Mouse (Mus musculus): Measurements from ENCODE around the gene Gramd1c. TPM values are rescaled to one million over a fixed set of nuclear protein-coding genes. Genes with fewer than 3 reads are reported as not detected.

The Gramd1c gene
- 3.4 and 3.5 TPM in 2 replicates for polyA plus RNA-seq (2015; fragmentation: Nextera tagmentation; extraction: Ambion mirVana)

- Histone ChIP-seq H3K9ac (peak within 1 kb of the TSS; percentile 59), H3K27me3 (no peaks in the 10 kb centered on the region), H3K36me3 (no peaks in the 10 kb centered on the region), H3K4me3 (peak within 1 kb of the TSS; percentile 58), H3K4me1 (replicated peaks) (0 out of 2 replicates have a peak, but pooled peaks cover 10% of the 10 kb centered on the region), H3K9me3 (no peaks in the 10 kb centered on the region), H3K27ac (replicated peaks) (peak within 1 kb of the TSS; percentile 81), H3K4me2 (peak within 1 kb of the TSS; percentile 75)
- peak; percentile 94 for ATAC-seq (ENCODE audit: low FRiP score, low read depth)
- whole genome bisulfite sequencing: 5% methylated on average over 45 of the region's 45 CpGs
These were observed at the start of gene Gramd1c for GRCm38 (mm10) chr16:44063025-44063894. Gene Gramd1c, minus strand, starts transcription at chr16:44063345.

DNA sequence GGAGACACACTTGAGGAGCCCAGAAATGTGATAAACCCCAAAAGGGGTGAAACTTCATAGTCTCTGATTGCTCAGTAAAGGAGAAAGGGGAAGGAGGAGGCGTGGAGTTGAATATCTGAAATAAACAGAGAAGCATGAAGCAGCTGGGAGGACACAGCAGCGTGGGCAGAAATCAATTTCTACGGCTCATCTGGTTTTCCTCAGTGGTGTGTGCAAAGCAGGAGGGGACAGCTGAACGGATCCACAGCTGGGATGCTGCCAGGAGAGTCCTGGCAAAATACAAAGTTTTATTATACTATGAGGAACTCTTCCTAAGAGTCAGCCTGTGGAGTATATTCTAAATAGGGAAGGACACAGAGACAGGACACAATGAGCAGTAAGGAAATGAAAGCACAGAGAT is 45.9 kb upstream of the Gramd1c start:
- ATAC-seq (ENCODE audit: low FRiP score, low read depth): no peak
- H3K27me3 ChIP-seq: no peaks in the 10 kb centered on the region
- no peaks in the 10 kb centered on the region for H3K9me3 ChIP-seq
- H3K27ac ChIP-seq (replicated peaks): no peak overlapping the region
- peaks cover 65% of the 10 kb centered on the region for H3K36me3 ChIP-seq
- H3K4me2 ChIP-seq: no peak overlapping the region
- H3K4me1 ChIP-seq (replicated peaks): no peaks in the 10 kb centered on the region
- 66% methylated on average over 4 of the region's 4 CpGs for WGBS
- H3K4me3 ChIP-seq: no peak overlapping the region
- no peak overlapping the region for H3K9ac ChIP-seq

- H3K4me3 ChIP-seq: no peak overlapping the region
- H3K4me1 ChIP-seq (replicated peaks): no peaks in the 10 kb centered on the region
- no peak overlapping the region for H3K27ac ChIP-seq (replicated peaks)
- no peak overlapping the region for H3K9ac ChIP-seq
- 92% methylated on average over 2 of the region's 2 CpGs for WGBS
- no peaks in the 10 kb centered on the region for H3K27me3 ChIP-seq
- no peaks in the 10 kb centered on the region for H3K9me3 ChIP-seq
- H3K36me3 ChIP-seq: peaks cover 77% of the 10 kb centered on the region
- no peak overlapping the region for H3K4me2 ChIP-seq
- no peak for ATAC-seq (ENCODE audit: low FRiP score, low read depth)
These were observed 42.1 kb upstream of the Gramd1c start for GRCm38 (mm10) chr16:44105211-44105610.

GRCm38 (mm10) chr16:44103806-44104766 is 40.9 kb upstream of the Gramd1c start:
- ATAC-seq (ENCODE audit: low FRiP score, low read depth): no peak
- Histone ChIP-seq H3K4me1 (replicated peaks) (no peaks in the 10 kb centered on the region), H3K9me3 (no peaks in the 10 kb centered on the region), H3K9ac (no peak overlapping the region), H3K4me2 (no peak overlapping the region), H3K4me3 (no peak overlapping the region), H3K36me3 (peaks cover 76% of the 10 kb centered on the region), H3K27ac (replicated peaks) (no peak overlapping the region), H3K27me3 (no peaks in the 10 kb centered on the region)
- 91% methylated on average over 18 of the region's 18 CpGs for WGBS

DNA sequence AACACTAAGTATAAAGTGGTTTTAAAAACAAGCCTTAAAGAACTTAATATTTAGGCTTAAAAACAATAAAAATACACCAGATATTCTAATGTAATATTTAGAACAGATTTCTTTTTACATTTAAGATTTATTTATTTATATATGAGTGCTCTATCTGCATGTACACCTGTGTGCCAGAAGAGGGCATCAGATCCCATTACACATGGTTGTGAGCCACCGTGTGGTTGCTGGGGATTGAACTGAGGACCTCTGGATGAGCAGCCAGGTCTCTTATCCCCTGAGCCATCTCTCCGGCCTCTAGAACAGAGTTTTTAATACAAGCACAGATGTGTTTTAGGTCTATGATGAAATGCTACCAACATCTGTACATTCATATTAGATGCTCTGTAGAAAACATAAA is 39.8 kb upstream of the Gramd1c start:
- H3K36me3 ChIP-seq: peaks cover 76% of the 10 kb centered on the region
- H3K4me3 ChIP-seq: no peak overlapping the region
- no peak overlapping the region for H3K4me2 ChIP-seq
- H3K27ac ChIP-seq (replicated peaks): no peak overlapping the region
- 92% methylated on average over 2 of the region's 2 CpGs for WGBS
- no peaks in the 10 kb centered on the region for H3K9me3 ChIP-seq
- H3K4me1 ChIP-seq (replicated peaks): no peaks in the 10 kb centered on the region
- H3K9ac ChIP-seq: no peak overlapping the region
- no peaks in the 10 kb centered on the region for H3K27me3 ChIP-seq
- no peak for ATAC-seq (ENCODE audit: low FRiP score, low read depth)

GRCm38 (mm10) chr16:44101181-44101710 is 38.1 kb upstream of the Gramd1c start:
- Histone ChIP-seq H3K9ac (no peak overlapping the region), H3K9me3 (no peaks in the 10 kb centered on the region), H3K27ac (replicated peaks) (no peak overlapping the region), H3K27me3 (no peaks in the 10 kb centered on the region), H3K4me3 (no peak overlapping the region), H3K4me2 (no peak overlapping the region), H3K36me3 (peaks cover 75% of the 10 kb centered on the region), H3K4me1 (replicated peaks) (no peaks in the 10 kb centered on the region)
- ATAC-seq (ENCODE audit: low FRiP score, low read depth): no peak
- WGBS: 93% methylated on average over 12 of the region's 12 CpGs

DNA sequence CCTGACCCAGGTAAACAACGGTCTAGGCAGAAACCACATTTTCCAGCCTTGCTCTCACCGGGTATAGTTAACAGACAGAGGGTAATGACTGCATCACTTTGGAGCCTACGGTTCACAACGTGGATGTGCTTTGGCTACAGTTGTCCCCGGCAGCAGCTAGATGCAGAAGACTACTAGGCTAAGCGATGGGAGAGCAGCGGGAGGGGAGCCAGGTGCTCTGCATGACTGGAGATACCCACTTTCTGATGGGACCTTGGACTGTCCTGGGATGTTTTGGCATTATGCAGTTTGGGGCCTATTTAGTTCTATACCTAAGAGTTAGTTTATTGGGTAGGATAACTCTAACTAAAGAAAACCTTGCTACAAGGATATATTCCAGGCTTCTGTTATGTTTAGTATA is 36.2 kb upstream of the Gramd1c start:
- H3K27me3 ChIP-seq: no peaks in the 10 kb centered on the region
- WGBS: 93% methylated on average over 7 of the region's 7 CpGs
- H3K27ac ChIP-seq (replicated peaks): no peak overlapping the region
- peaks cover 82% of the 10 kb centered on the region for H3K36me3 ChIP-seq
- no peak overlapping the region for H3K4me2 ChIP-seq
- no peaks in the 10 kb centered on the region for H3K4me1 ChIP-seq (replicated peaks)
- H3K4me3 ChIP-seq: no peak overlapping the region
- ATAC-seq (ENCODE audit: low FRiP score, low read depth): no peak
- H3K9me3 ChIP-seq: no peaks in the 10 kb centered on the region
- no peak overlapping the region for H3K9ac ChIP-seq

GRCm38 (mm10) chr16:44087650-44088049 is 24.5 kb upstream of the Gramd1c start:
- no peak for ATAC-seq (ENCODE audit: low FRiP score, low read depth)
- Histone ChIP-seq H3K4me1 (replicated peaks) (no peaks in the 10 kb centered on the region), H3K9me3 (no peaks in the 10 kb centered on the region), H3K27me3 (no peaks in the 10 kb centered on the region), H3K36me3 (peaks cover 76% of the 10 kb centered on the region), H3K9ac (no peak overlapping the region), H3K4me3 (no peak overlapping the region), H3K4me2 (no peak overlapping the region), H3K27ac (replicated peaks) (no peak overlapping the region)
- WGBS: 81% methylated on average over 2 of the region's 2 CpGs

DNA sequence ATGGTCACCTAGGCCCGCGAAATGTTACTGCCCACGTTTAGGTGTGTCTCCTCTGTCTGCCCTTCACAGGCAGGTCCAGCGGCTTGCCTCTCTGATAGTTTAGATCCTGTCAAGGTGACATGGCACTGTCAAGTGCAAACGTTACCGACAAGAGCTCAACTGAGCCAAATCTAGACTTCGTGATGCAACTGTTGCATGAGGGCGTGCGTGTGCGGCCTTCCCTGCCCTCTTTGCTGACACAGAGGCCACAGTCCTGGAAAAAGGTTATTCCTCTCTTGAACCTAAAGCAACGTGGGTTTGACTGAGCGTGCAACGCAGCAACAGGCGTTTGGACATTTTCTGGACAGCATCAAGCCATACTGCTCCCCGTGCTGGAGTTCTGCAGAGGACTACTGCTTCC is 1.8 kb downstream of the Gramd1c start:
- H3K27me3 ChIP-seq: no peaks in the 10 kb centered on the region
- no peaks in the 10 kb centered on the region for H3K36me3 ChIP-seq
- no peak for ATAC-seq (ENCODE audit: low FRiP score, low read depth)
- no peak overlapping the region for H3K4me3 ChIP-seq
- no peak overlapping the region for H3K27ac ChIP-seq (replicated peaks)
- H3K4me1 ChIP-seq (replicated peaks): 0 out of 2 replicates have a peak, but pooled peaks cover 10% of the 10 kb centered on the region
- 93% methylated on average over 15 of the region's 15 CpGs for WGBS
- H3K9ac ChIP-seq: no peak overlapping the region
- no peaks in the 10 kb centered on the region for H3K9me3 ChIP-seq
- no peak overlapping the region for H3K4me2 ChIP-seq

DNA sequence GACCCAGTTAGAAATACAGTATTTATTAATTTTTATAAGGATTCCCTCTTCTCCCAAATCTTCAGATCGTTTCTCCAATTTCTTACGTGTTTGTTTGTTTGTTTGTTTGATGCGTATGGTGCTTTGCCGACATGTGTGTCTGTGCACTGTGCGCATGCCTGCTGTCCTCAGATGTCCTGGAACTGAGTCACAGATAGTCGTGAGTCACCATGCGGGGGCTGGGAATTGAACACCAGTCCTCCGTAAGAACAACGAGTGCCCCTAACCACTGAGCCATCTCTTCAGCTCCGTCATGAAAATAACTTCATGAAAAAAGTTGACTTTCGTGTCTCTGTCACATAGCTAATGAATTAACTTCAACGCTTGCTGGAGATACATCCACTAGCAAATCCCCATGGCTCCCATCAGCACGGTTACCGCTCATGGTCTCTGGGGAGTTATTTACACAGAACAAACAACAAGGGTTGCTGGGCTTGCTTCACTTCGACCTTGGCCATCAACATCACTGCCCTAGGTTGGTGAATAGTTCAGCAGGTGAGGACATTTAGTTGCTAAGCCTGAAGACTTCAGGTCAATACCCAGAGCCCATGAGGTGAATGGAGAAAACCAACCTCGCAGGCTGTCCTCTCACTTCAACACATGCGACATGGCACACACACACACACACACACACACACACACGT is 2.4 kb downstream of the Gramd1c start:
- 0 out of 2 replicates have a peak, but pooled peaks cover 10% of the 10 kb centered on the region for H3K4me1 ChIP-seq (replicated peaks)
- no peaks in the 10 kb centered on the region for H3K27me3 ChIP-seq
- H3K9me3 ChIP-seq: no peaks in the 10 kb centered on the region
- WGBS: 92% methylated on average over 18 of the region's 18 CpGs
- H3K27ac ChIP-seq (replicated peaks): no peak overlapping the region
- no peak overlapping the region for H3K4me3 ChIP-seq
- no peak overlapping the region for H3K9ac ChIP-seq
- no peaks in the 10 kb centered on the region for H3K36me3 ChIP-seq
- H3K4me2 ChIP-seq: no peak overlapping the region
- no peak for ATAC-seq (ENCODE audit: low FRiP score, low read depth)

DNA sequence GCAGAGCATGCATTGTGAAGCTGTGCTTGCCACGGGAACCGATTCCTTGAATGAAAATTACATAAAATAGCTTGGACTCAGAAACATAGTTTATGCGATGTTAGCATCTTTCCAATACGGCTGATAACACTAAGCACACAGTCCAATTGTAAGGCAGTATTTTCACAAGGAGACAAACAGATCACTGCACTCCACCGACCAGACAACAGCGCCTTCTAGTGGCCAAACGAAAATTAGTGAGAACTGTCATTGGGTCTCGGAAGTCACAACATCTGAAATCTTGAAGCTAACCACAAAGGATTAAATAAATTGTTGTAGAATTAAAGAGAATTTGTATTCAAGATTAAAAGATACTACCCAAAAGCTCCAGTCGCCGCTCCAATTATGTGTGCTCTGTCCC is 4.4 kb downstream of the Gramd1c start:
- 23% methylated on average over 10 of the region's 10 CpGs for WGBS

More for the DNA sequence above, 4.4 kb downstream of the Gramd1c start:
- no peak overlapping the region for H3K4me3 ChIP-seq
- H3K27ac ChIP-seq (replicated peaks): no peak overlapping the region
- 0 out of 2 replicates have a peak, but pooled peaks cover 10% of the 10 kb centered on the region for H3K4me1 ChIP-seq (replicated peaks)
- no peak for ATAC-seq (ENCODE audit: low FRiP score, low read depth)
- no peaks in the 10 kb centered on the region for H3K27me3 ChIP-seq
- H3K36me3 ChIP-seq: no peaks in the 10 kb centered on the region
- H3K9me3 ChIP-seq: no peaks in the 10 kb centered on the region
- no peak overlapping the region for H3K4me2 ChIP-seq
- no peak overlapping the region for H3K9ac ChIP-seq

Data from hindbrain, embryonic 15.5 days (tissue).